Mouse (Mus musculus): ENCODE measurements at regions not wholly inside any gene's neighbourhood (a gene's known extent, or its start where the extent isn't known, plus 50 kb on each side); places are given as distances from the start of the nearest gene placed in this dataset.

GRCm38 (mm10) chr1:76019071-76019470 is 473.0 kb downstream of the Slc4a3 start:
- DNase-seq, result no peak

GRCm38 (mm10) chr1:76024650-76025049 is 478.6 kb downstream of the Slc4a3 start:
- DNase-seq, result no peak

- no peak for DNase-seq
Observed at GRCm38 (mm10) chr1:76025389-76025788, 479.3 kb downstream of the Slc4a3 start.

GRCm38 (mm10) chr1:76029059-76029458 is 483.0 kb downstream of the Slc4a3 start:
- no peak for DNase-seq

- DNase-seq, result no peak
Observed at GRCm38 (mm10) chr1:76031171-76031922, 485.3 kb downstream of the Slc4a3 start.

- DNase-seq, result no peak
Observed at GRCm38 (mm10) chr1:76031923-76032285, 485.8 kb downstream of the Slc4a3 start.

GRCm38 (mm10) chr1:76032626-76033025 is 486.6 kb downstream of the Slc4a3 start:
- no peak for DNase-seq

GRCm38 (mm10) chr1:76036316-76036715 is 490.2 kb downstream of the Slc4a3 start:
- DNase-seq, result no peak

GRCm38 (mm10) chr1:76039029-76039655 is 493.1 kb downstream of the Slc4a3 start:
- DNase-seq, result peak; percentile 37

GRCm38 (mm10) chr1:76039661-76040060 is 493.6 kb downstream of the Slc4a3 start:
- DNase-seq, result no peak

- DNase-seq, result no peak
Observed at GRCm38 (mm10) chr1:76050264-76050663, 504.2 kb downstream of the Slc4a3 start.

GRCm38 (mm10) chr1:76053378-76054171 is 507.5 kb downstream of the Slc4a3 start:
- no peak for DNase-seq

GRCm38 (mm10) chr1:76065783-76066182 is 519.7 kb downstream of the Slc4a3 start:
- no peak for DNase-seq

GRCm38 (mm10) chr1:76070831-76071321 is 524.8 kb downstream of the Slc4a3 start:
- no peak for DNase-seq

GRCm38 (mm10) chr1:76075213-76075612 is 529.1 kb downstream of the Slc4a3 start:
- no peak for DNase-seq

GRCm38 (mm10) chr1:76075685-76076455 is 529.8 kb downstream of the Slc4a3 start:
- no peak for DNase-seq

- no peak for DNase-seq
Observed at GRCm38 (mm10) chr1:76080241-76080640, 534.2 kb downstream of the Slc4a3 start.

- DNase-seq, result no peak
Observed at GRCm38 (mm10) chr1:76081700-76082099, 535.6 kb downstream of the Slc4a3 start.

- DNase-seq, result no peak
Observed at GRCm38 (mm10) chr1:76083273-76084036, 537.4 kb downstream of the Slc4a3 start.

GRCm38 (mm10) chr1:76091031-76091430 is 545.0 kb downstream of the Slc4a3 start:
- no peak for DNase-seq

GRCm38 (mm10) chr1:76113281-76113680 is 567.2 kb downstream of the Slc4a3 start:
- no peak for DNase-seq

- DNase-seq, result no peak
Observed at GRCm38 (mm10) chr1:76120840-76121239, 574.8 kb downstream of the Slc4a3 start.
